Mouse (Mus musculus) embryonic fibroblast, embryonic 13.5 days (primary cell): Measurements from ENCODE around the gene Duox1.

Experiments used
- CTCF ChIP-seq: IDR thresholded peaks from 2 replicates; pipeline ENCODE4 v1.5.1; 2011; ENCODE audit warnings: mild to moderate bottlenecking, control low read depth, low read length, moderate library complexity, borderline replicate concordance; ENCODE audit not compliant: insufficient read depth
- POLR2A ChIP-seq: IDR thresholded peaks from 2 replicates; pipeline ENCODE4 v1.6.1; 2011; ENCODE audit warnings: low read depth, mild to moderate bottlenecking, control low read depth, low read length, moderate library complexity

GRCm38 (mm10) chr2:122286137-122286536 is 29.3 kb upstream of the Duox1 start:
- TF ChIP-seq CTCF (no peak), POLR2A (no peak)
